Mouse (Mus musculus) mature B cell (primary cell): ENCODE results near the gene Tuba8.

Source experiments
- in situ Hi-C: fragments of 300-500 bp; cut with MboI; formaldehyde crosslinking; loops from 2 replicates; pipeline ENCODE4 v1.14.3; 2019

Tuba8 gene

GRCm38 (mm10) chr6:121226744-121227143 lies 16.2 kb downstream of the Tuba8 start:
- in situ Hi-C loops, result no loop called here

GRCm38 (mm10) chr6:121228421-121228820 lies 17.9 kb downstream of the Tuba8 start:
- in situ Hi-C loops, result no loop called here

GRCm38 (mm10) chr6:121232652-121233051 lies 22.2 kb downstream of the Tuba8 start:
- in situ Hi-C loops, result no loop called here

GRCm38 (mm10) chr6:121236386-121236785 lies 25.9 kb downstream of the Tuba8 start:
- in situ Hi-C loops, result no loop called here

GRCm38 (mm10) chr6:121238209-121238608 lies 27.7 kb downstream of the Tuba8 start:
- in situ Hi-C loops, result no loop called here

- in situ Hi-C loops, result no loop called here
Observed at GRCm38 (mm10) chr6:121241780-121242179, 31.3 kb downstream of the Tuba8 start.

GRCm38 (mm10) chr6:121243161-121243560 lies 32.7 kb downstream of the Tuba8 start:
- in situ Hi-C loops, result no loop called here

GRCm38 (mm10) chr6:121245127-121246036 lies 34.9 kb downstream of the Tuba8 start, which contains the start of gene Usp18:
Gene Usp18 (plus strand): TSS chr6:121245906.
- in situ Hi-C loops, result no loop called here

GRCm38 (mm10) chr6:121246037-121246361 lies 35.5 kb downstream of the Tuba8 start:
- in situ Hi-C loops, result no loop called here

- in situ Hi-C loops, result no loop called here
Observed at GRCm38 (mm10) chr6:121250406-121250805, 39.9 kb downstream of the Tuba8 start.

GRCm38 (mm10) chr6:121251256-121251655 lies 40.8 kb downstream of the Tuba8 start:
- in situ Hi-C loops, result no loop called here

GRCm38 (mm10) chr6:121260548-121260947 lies 50.1 kb downstream of the Tuba8 start:
- in situ Hi-C loops, result loop anchor here (10.0 kb wide), 1 partner anchor 104 kb away; no protein-coding TSS in a partner anchor

- in situ Hi-C loops, result loop anchor here (10.0 kb wide), 1 partner anchor 104 kb away; no protein-coding TSS in a partner anchor
Observed at GRCm38 (mm10) chr6:121261233-121261632, 50.7 kb downstream of the Tuba8 start.

GRCm38 (mm10) chr6:121262004-121262403 lies 51.5 kb downstream of the Tuba8 start:
- in situ Hi-C loops, result loop anchor here (10.0 kb wide), 1 partner anchor 103 kb away; no protein-coding TSS in a partner anchor

GRCm38 (mm10) chr6:121262496-121262895 lies 52.0 kb downstream of the Tuba8 start:
- in situ Hi-C loops, result loop anchor here (10.0 kb wide), 1 partner anchor 102 kb away; no protein-coding TSS in a partner anchor

- in situ Hi-C loops, result no loop called here
Observed at GRCm38 (mm10) chr6:121270156-121270555, 59.7 kb downstream of the Tuba8 start.

GRCm38 (mm10) chr6:121271707-121272074 lies 61.2 kb downstream of the Tuba8 start:
- in situ Hi-C loops, result no loop called here

GRCm38 (mm10) chr6:121272075-121272800 lies 61.7 kb downstream of the Tuba8 start:
- in situ Hi-C loops, result no loop called here

GRCm38 (mm10) chr6:121274356-121274755 lies 63.9 kb downstream of the Tuba8 start:
- in situ Hi-C loops, result no loop called here
